Mouse (Mus musculus) liver, embryonic 15.5 days (tissue): ENCODE measurements around the gene Rpl13. TPM values are rescaled to one million over a fixed set of nuclear protein-coding genes. Genes with fewer than 3 reads are reported as not detected.

Source experiments
- ATAC-seq: fragments of 200-750 bp; cut with Nextera tagmentation; 2 replicates; pipeline ENCODE4 v1.8.0; 2017; ENCODE audit warnings: moderate number of reproducible peaks, mild to moderate bottlenecking, moderate library complexity; ENCODE audit not compliant: insufficient read depth
- H3K27ac ChIP-seq: fragments of 300-500 bp; sonication (generic); replicated peaks from 2 replicates; pipeline ENCODE4 v1.5.1; 2015; ENCODE audit warnings: mild to moderate bottlenecking, inconsistent platforms
- H3K27me3 ChIP-seq: fragments of 300-500 bp; sonication (generic); 2 replicates; pipeline ENCODE4 v1.6.1; 2015; ENCODE audit warnings: mild to moderate bottlenecking, inconsistent platforms
- H3K36me3 ChIP-seq: fragments of 300-500 bp; sonication (generic); replicated peaks from 2 replicates; pipeline ENCODE4 v1.6.1; 2015; ENCODE audit warnings: moderate library complexity, mild to moderate bottlenecking, inconsistent platforms
- H3K4me1 ChIP-seq: fragments of 300-500 bp; sonication (generic); replicated peaks from 2 replicates; pipeline ENCODE4 v1.6.1; 2015; ENCODE audit warnings: inconsistent platforms
- H3K4me2 ChIP-seq: fragments of 300-500 bp; sonication (generic); 2 replicates; pipeline ENCODE4 v1.6.1; 2015; ENCODE audit warnings: moderate library complexity, mild to moderate bottlenecking, inconsistent platforms
- H3K4me3 ChIP-seq: fragments of 300-500 bp; sonication (generic); replicated peaks from 2 replicates; pipeline ENCODE4 v1.5.1; 2015; ENCODE audit warnings: mild to moderate bottlenecking, inconsistent platforms
- H3K9ac ChIP-seq: fragments of 300-500 bp; sonication (generic); 2 replicates; pipeline ENCODE4 v1.6.1; 2015; ENCODE audit warnings: moderate library complexity, mild to moderate bottlenecking, inconsistent platforms
- H3K9me3 ChIP-seq: fragments of 300-500 bp; sonication (generic); replicated peaks from 2 replicates; pipeline ENCODE4 v1.6.1; 2016; ENCODE audit warnings: inconsistent platforms
- WGBS: fragments of 180-500 bp; shearing (Covaris S2); methylation state at CpG from one replicate; pipeline ENCODE4 v1.1.7; 2015; ENCODE audit warnings: mixed read lengths; ENCODE audit not compliant: insufficient replicate concordance; 5-methylcytosine and 5-hydroxymethylcytosine counted together
- microRNA-seq: library from miRNA; unstranded; fragments of <30 nt; microRNA quantifications from one replicate; pipeline ENCODE4, GENCODE M21; 2016
- polyA plus RNA-seq: library from polyadenylated mRNA; unstranded; fragments of >200 nt; fragmentation: Nextera tagmentation; extraction: Ambion mirVana; gene quantifications from 2 replicates; pipeline ENCODE4 v1.2.1, GENCODE M21; 2015

Rpl13 gene
- polyA plus RNA-seq, 1 experiment from 2014 or later: 785 TPM

GRCm38 (mm10) chr8:123150737-123151171 lies 48.6 kb downstream of the Rpl13 start:
- Histone ChIP-seq H3K9ac (no peak overlapping the region), H3K9me3 (no peaks in the 10 kb centered on the region), H3K36me3 (no peaks in the 10 kb centered on the region), H3K4me2 (no peak overlapping the region), H3K4me1 (peaks cover 11% of the 10 kb centered on the region), H3K4me3 (no peak overlapping the region), H3K27ac (no peak overlapping the region), H3K27me3 (peaks cover 30% of the 10 kb centered on the region)
- WGBS: 35% methylated on average over 9 of the region's 9 CpGs
- no peak for ATAC-seq

Small RNA genes lying within 50 kb of the gene (microRNA-seq; reads per million reads assigned to microRNA genes)
- gene Mir7079 (not detected), gene Mir7080 (not detected)

Other genes starting within 250 kb of the Rpl13 start
- gene Ankrd11, start 60.1 kb upstream of the Rpl13 start, polyA plus RNA-seq: 18.1 and 20.8 TPM in 2 replicates
- gene Spg7, start 39.4 kb upstream of the Rpl13 start, polyA plus RNA-seq: 20.8 and 21.2 TPM in 2 replicates
- 0.30 and 0.45 TPM in 2 replicates for gene Cpne7, start 15.0 kb downstream of the Rpl13 start, polyA plus RNA-seq
- gene Sult5a1, start 56.0 kb downstream of the Rpl13 start, polyA plus RNA-seq: 0.76 and 0.96 TPM in 2 replicates
- 0.21 and 0.26 TPM in 2 replicates for gene Dpep1, start 83.9 kb downstream of the Rpl13 start, polyA plus RNA-seq
- 59.5 and 63.8 TPM in 2 replicates for gene Chmp1a, start 110.4 kb downstream of the Rpl13 start, polyA plus RNA-seq
- gene Spata33, start 110.5 kb downstream of the Rpl13 start, polyA plus RNA-seq: 0.18 and 0.37 TPM in 2 replicates
- 8.9 and 9.0 TPM in 2 replicates for gene Cdk10, start 122.5 kb downstream of the Rpl13 start, polyA plus RNA-seq
- gene Spata2l, start 133.9 kb downstream of the Rpl13 start, polyA plus RNA-seq: 2.2 and 2.9 TPM in 2 replicates
- gene Zfp276, start 151.8 kb downstream of the Rpl13 start, polyA plus RNA-seq: 8.0 and 9.2 TPM in 2 replicates
- 4.6 and 5.3 TPM in 2 replicates for gene Vps9d1, start 152.0 kb downstream of the Rpl13 start, polyA plus RNA-seq
- 15.5 and 16.7 TPM in 2 replicates for gene Fanca, start 216.2 kb downstream of the Rpl13 start, polyA plus RNA-seq
- gene Spire2, start 230.4 kb downstream of the Rpl13 start, polyA plus RNA-seq: 3.0 and 3.4 TPM in 2 replicates